Mouse (Mus musculus) layer of hippocampus, adult 2 months (tissue): ENCODE measurements around the gene Btf3. TPM values are rescaled to one million over a fixed set of nuclear protein-coding genes. Genes with fewer than 3 reads are reported as not detected.

Experiments
- DNase-seq, 2 experiments: peaks; one replicate each; pipeline ENCODE4 v3.0.0; 2022; ENCODE audit warnings: low spot score in 2 of 2
- H3K27ac ChIP-seq: fragments of 200-600 bp; 2 replicates; pipeline ENCODE4 v1.8.1; 2022
- H3K4me3 ChIP-seq: fragments of 200-600 bp; 2 replicates; pipeline ENCODE4 v1.8.1; 2022; ENCODE audit warnings: mild to moderate bottlenecking
- CTCF ChIP-seq: fragments of 200-600 bp; conservative IDR thresholded peaks from 2 replicates; pipeline ENCODE4 v1.8.1; 2022; ENCODE audit warnings: antibody characterized with exemption, mild to moderate bottlenecking, moderate library complexity
- total RNA-seq, 2 experiments: library from RNA; stranded (reverse); gene quantifications; 2 replicates each; pipeline ENCODE4 v1.2.3; 2021

The Btf3 gene
- total RNA-seq, 2 experiments from 2014 or later: 198 TPM

DNA sequence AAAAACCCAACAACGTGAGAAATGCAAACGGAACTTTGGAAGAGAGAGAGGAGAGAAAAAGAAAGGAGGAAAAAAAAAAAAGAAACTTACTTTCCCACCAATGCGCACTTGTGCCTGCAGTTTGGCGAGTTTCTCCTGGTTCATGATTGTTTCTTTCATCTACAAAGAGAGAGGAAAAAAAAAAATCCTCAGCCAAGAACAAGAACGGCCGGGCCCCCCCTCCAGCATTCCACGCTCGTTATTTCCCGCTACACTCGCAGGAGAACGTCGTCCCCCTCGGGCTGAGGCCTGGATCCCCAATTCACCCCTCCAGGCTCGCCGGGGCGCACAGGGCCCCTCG is 696 bp downstream of the Btf3 start:
- Histone ChIP-seq H3K27ac (peak overlapping the region; percentile 93), H3K4me3 (peak overlapping the region; percentile 87)
- no peak for DNase-seq
- TF ChIP-seq CTCF: no peak

DNA sequence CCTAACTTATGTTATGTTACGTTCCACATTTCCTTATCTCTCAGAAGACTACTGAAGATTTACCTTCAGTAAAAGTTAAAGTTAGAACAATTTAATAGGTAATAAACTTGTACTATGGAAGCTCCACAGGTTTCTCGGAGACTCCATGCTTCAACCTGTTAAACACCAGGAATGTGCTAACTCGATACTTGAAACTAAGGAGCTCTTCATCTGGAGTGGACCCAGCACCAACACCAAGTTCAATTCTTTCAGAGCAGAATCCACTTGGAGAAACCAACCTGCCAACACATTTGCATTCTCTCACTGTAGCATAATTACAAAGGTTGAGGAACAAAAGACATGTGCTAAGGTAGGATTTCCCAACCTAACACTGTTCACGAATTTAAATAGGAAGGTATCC is 1.7 kb downstream of the Btf3 start:
- no peak for TF ChIP-seq CTCF
- no peak overlapping the region for H3K27ac ChIP-seq
- DNase-seq: no peak
- peak overlapping the region; percentile 87 for H3K4me3 ChIP-seq

DNA sequence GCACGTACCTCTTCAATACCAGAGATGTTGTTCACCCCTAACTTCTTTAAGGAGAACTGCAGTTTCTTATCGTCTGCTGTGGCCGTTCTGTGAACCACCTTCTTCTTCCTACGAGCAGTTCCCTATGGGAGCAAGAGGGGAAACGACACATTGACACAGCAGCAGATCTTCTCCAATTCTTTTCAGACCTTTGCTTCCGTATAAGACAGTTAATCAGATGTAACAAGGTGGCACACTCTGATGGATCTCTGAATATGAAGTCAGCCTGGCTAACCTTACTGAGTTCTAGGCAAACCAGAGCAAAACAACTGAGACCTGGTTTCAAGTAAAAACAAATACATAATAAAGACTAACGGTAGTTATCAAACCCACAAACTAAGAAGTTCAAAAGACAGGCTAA is 3.2 kb downstream of the Btf3 start:
- DNase-seq: no peak
- Histone ChIP-seq H3K27ac (no peak overlapping the region), H3K4me3 (no peak overlapping the region)
- TF ChIP-seq CTCF: no peak

DNA sequence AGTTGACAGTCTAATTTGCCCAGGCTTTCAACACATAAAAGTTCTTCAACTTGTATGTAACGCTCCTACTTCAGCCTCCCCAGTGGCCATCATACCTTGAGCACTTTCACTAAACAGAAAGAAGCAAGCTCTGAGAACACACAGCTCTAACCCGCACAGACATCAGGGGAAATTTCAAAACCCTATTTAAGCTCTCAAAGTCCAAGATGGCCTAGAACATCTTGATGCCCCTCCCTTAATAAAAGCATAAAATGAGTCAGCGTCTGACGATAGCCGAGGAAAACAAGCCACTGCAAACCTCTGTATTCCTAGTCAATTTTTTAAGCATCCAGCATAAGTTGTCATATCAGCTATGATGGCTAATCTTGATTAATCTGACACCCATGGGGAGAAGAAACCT is 5.2 kb downstream of the Btf3 start:
- Histone ChIP-seq H3K27ac (no peak overlapping the region), H3K4me3 (no peak overlapping the region)
- no peak for DNase-seq
- no peak for TF ChIP-seq CTCF

DNA sequence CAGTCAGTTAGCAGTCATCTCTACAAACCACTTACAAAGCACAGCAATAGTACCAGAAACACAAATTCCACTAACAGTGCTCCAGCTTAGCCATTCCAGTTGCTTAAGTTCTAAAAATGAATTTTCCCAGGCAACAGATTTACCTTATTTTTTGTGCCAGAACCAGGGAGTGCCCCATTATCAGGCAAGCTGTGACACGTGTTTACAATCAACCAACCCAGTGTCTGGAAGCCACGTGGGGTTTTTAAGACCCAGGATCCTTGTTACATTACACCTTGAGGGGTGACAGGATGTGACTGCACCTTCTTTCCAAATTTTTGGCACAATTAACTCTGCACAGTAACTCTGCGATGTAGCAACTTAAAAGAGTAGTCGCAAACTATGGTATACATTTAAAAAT is 8.1 kb downstream of the Btf3 start:
- no peak for DNase-seq
- TF ChIP-seq CTCF: no peak
- no peak overlapping the region for H3K4me3 ChIP-seq
- no peak overlapping the region for H3K27ac ChIP-seq

DNA sequence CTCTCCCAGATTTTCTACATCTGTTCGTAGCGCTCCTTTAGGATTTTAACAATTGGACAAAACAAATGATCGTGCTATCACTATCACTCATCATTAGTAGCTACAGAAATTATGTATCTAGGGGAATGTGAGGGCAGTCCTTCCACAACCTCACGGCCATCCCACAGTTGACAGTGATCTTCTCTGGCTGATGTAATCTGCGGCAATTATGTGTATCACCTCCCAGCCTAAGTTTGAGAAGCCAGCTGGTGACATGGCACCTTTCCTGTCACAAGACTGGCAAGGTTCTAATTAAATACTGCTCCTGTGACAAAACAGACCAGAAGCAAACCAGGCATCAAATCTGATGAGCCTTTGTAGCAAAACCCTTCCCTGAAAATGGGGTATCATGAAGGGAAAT is 8.8 kb downstream of the Btf3 start:
- no peak for DNase-seq
- TF ChIP-seq CTCF: no peak
- no peak overlapping the region for H3K27ac ChIP-seq
- no peak overlapping the region for H3K4me3 ChIP-seq

DNA sequence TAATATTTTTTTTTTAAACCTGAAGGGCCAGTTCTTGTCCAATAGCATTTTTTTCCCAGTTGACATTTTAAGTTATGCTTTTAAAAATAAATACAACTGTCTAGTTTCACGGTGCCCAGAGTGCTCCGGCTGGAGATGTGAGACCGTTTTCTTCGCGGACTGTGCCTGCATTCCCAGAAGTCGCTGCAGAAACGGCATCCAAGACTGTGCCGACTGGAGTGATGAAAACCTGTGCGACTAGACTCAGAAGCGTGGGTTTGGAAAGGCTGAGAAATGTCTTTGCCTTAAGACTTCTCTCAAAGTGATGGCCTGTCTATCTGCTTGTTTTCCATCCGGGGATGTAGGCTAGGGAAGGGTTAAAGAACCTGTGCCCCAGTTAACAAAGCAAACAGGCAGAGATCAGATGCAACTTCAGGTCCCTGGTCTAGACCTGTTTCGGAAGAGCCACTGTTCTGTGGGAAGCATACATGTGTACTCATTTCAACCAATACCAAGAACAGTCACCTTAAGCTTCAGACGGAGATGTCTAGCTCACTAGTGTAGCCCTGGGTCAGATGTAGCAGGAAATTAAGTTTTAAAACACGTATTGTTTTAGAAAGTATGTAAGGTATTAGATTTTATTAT is 9.8 kb downstream of the Btf3 start:
- DNase-seq: no peak
- TF ChIP-seq CTCF: no peak
- Histone ChIP-seq H3K27ac (peak overlapping the region; percentile 75), H3K4me3 (no peak overlapping the region)

DNA sequence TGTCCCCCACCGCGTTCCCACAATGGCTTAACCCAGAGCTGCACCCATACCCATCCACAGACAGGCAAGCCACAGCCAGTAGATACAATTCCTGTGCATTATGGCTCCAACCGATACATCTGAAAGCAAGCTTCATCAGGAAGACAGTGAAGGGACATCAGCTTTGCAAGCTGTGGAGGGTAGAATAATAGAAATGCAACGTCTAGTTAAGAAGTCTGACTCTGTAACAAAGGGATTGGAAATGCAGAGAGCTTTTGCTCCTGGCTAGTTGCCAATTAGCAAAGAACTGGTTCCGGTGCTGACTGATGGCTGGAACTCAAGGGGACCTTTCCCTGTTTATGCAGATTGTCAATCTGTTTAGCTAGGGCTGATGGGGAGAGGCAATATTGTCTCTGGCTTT is 10.4 kb downstream of the Btf3 start:
- no peak for TF ChIP-seq CTCF
- H3K27ac ChIP-seq: peak overlapping the region; percentile 75
- no peak for DNase-seq
- no peak overlapping the region for H3K4me3 ChIP-seq

DNA sequence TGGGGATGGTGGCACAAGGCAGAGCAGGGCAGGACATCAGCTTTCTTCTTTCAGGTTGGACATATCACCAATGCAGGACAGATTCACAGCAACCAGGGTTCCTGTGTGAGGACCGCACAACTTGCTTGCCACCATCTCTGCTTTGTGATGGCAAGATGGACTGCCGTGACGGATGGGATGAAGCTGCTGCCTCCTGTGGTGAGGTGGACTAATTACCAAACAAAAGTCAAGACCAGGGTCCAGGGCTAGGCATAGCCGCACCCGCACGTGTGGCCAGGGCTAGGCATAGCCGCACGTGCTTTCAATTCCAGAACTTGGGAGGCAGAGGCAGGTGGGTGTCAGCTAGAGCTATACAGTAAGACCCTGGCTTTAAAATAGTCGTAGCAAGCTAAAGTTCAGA is 11.5 kb downstream of the Btf3 start:
- no peak for TF ChIP-seq CTCF
- Histone ChIP-seq H3K27ac (no peak overlapping the region), H3K4me3 (no peak overlapping the region)
- no peak for DNase-seq

DNA sequence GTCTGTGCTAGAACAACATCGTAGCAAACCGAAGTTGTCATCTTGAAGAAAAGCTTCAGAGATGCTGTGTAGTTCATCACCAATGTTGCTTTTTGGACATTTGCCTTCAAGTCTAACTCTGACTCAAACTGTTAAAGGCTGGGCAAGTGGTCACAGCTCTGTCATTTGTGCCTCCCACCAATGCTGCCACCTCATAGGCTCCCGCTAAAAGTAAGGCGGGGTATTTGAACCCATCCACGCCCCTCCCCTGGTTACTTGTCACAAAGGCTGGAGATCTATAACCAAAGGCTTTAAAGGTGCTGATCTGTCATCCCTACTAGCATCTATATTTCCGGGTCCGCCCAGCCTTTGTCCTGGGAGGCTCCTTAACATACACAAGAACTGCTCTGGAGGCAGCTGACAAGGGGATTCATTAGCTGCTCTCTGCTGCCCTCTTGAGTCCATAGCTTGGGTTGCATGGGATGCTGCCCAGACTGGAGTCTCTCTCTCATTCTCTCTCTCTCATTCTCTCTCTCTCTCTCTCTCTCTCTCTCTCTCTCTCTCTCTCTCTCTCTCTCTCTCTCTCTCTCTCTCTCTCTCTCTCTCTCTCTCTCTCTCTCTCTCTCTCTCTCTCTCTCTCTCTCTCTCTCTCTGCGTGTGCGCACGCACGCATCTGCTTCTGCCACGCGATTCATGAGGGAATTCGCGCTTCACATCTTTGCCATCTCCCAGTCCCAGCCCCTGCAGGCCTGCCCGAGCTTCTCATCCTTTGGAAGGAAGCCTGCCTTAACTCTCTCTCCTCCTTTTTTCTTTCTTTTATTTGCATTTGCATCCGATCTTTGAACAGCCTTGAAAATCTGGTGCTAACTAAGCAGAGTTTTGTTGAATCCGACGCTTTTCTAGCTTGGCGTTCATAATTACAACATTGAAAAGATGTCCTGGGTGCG is 17.7 kb downstream of the Btf3 start:
- peak; percentile 77 for TF ChIP-seq CTCF
- H3K4me3 ChIP-seq: peak overlapping the region; percentile 9; the same call in 1 of the 2 replicates
- peak overlapping the region; percentile 64; the same call in 1 of the 2 replicates for H3K27ac ChIP-seq
- peak; percentile 77 to 87 for DNase-seq

DNA sequence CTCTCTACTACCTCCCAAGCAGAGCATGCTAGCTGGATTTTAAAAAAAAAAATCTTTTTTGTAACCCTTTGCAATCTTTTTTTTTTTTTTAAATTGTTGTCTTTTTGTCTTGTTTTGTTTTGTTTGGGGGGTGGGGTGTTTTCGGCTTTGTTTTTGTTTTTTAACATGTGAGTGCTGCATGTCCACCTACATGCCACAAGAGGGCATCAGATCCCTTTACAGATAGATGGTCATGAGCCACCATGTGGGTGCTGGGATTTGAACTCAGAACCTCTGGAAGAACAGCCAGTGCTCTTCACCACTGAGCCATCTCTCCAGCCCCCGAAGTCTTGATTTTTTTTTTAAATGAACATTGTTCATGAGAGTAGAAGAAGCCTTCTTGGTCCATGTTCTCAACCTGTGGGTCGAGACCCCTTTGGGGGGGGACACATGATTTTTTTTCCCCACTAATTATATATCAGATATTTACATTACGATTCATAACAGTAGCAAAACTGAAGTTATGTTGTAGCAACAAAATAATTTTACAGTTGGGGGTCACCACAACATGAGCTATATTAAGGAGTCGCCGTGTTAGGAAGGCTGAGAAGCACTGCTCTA is 18.8 kb downstream of the Btf3 start:
- no peak for DNase-seq
- Histone ChIP-seq H3K27ac (0 out of 2 replicates have a peak overlapping the region, but pooled peaks have one; percentile 51), H3K4me3 (no peak overlapping the region)
- TF ChIP-seq CTCF: peak; percentile 49

DNA sequence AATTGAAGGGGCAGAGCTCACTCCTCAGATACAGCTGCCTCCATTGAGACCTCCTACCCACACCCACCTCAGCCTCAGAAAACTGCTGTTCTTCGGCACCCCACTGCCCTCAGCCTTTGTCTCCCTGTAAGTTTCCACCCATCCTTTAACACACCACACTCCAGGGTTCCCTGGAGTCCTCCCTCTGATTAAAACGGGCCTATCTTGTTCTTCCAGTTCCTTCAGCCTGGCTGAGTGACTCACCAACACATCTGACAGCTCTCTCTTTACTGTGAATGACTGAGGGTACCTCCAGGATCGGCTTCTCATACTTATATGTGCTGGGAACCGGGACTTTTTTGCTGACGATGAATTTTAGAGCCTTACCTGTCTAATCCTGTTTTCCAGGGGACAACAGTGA is 20.7 kb downstream of the Btf3 start:
- peak overlapping the region; percentile 46; the same call in 1 of the 2 replicates for H3K27ac ChIP-seq
- no peak for DNase-seq
- TF ChIP-seq CTCF: no peak
- no peak overlapping the region for H3K4me3 ChIP-seq

DNA sequence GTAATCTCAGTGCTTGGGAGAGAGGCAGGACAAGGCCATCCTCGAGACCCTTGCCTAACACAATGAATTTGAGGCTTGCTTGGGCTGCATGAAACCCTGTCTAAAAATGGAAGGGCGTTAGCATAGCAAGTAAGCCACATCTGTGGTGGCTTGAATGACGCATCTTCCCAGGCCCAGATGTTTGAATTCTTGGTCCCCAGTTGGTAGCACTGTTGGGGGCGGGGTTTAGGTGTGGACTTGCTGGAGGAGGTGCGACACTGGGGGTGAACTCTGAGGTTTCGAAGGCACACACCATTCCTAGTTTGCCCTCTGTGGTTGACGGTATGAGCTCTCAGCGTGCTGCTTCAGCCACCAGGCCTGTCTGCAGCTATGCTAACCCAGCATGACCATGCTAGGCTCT is 25.1 kb downstream of the Btf3 start:
- no peak overlapping the region for H3K27ac ChIP-seq
- no peak overlapping the region for H3K4me3 ChIP-seq
- TF ChIP-seq CTCF: no peak
- no peak for DNase-seq

DNA sequence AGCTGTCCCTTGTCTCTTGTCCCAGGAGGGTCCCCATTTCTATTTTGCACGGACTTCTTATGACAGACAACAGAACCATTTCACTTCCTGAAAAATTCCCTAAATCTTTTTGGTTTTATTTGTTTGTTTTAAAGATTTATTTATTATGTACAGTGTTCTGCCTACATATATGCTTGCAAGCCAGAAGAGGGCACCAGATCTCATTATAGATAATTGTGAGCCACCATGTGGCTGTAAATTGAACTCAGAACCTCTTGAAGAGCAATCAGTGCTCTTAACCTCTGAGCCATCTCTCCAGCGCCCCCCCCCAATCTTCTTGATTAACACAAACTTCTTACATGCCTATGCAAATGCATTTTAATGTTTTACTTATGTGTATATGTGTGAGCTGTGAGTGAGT is 26.1 kb downstream of the Btf3 start:
- Histone ChIP-seq H3K27ac (no peak overlapping the region), H3K4me3 (no peak overlapping the region)
- no peak for DNase-seq
- TF ChIP-seq CTCF: peak; percentile 72
